Mouse (Mus musculus) heart, embryonic 11.5 days (tissue): ENCODE measurements at regions not wholly inside any gene's neighbourhood (a gene's known extent, or its start where the extent isn't known, plus 50 kb on each side); places are given as distances from the start of the nearest gene placed in this dataset.

Experiments used
- ATAC-seq: fragments of 200-750 bp; cut with Nextera tagmentation; replicated peaks from 2 replicates; pipeline ENCODE4 v1.8.0; 2017; ENCODE audit warnings: moderate library complexity; ENCODE audit not compliant: insufficient number of reproducible peaks, low FRiP score, low TSS enrichment
- H3K27ac ChIP-seq: fragments of 300-500 bp; sonication (generic); 2 replicates; pipeline ENCODE4 v1.5.1; 2014; ENCODE audit warnings: mild to moderate bottlenecking, low read depth, low read length
- H3K27me3 ChIP-seq: fragments of 300-500 bp; sonication (generic); 2 replicates; pipeline ENCODE4 v1.6.1; 2014; ENCODE audit warnings: mild to moderate bottlenecking, low read length, mixed read lengths; ENCODE audit not compliant: control insufficient read depth, insufficient read depth
- H3K36me3 ChIP-seq: fragments of 300-500 bp; sonication (generic); 2 replicates; pipeline ENCODE4 v1.6.1; 2014; ENCODE audit warnings: mild to moderate bottlenecking, low read length, moderate library complexity, mixed read lengths; ENCODE audit not compliant: control insufficient read depth, insufficient read depth
- H3K4me1 ChIP-seq: fragments of 300-500 bp; sonication (generic); 2 replicates; pipeline ENCODE4 v1.6.1; 2014; ENCODE audit warnings: low read length; ENCODE audit not compliant: control insufficient read depth, insufficient read depth
- H3K4me2 ChIP-seq: fragments of 300-500 bp; sonication (generic); 2 replicates; pipeline ENCODE4 v1.6.1; 2014; ENCODE audit warnings: mild to moderate bottlenecking, moderate library complexity
- H3K4me3 ChIP-seq: fragments of 300-500 bp; sonication (generic); 2 replicates; pipeline ENCODE4 v1.5.1; 2014; ENCODE audit warnings: low read depth, low read length
- H3K9ac ChIP-seq: fragments of 300-500 bp; sonication (generic); 2 replicates; pipeline ENCODE4 v1.6.1; 2014; ENCODE audit warnings: mild to moderate bottlenecking, low read depth, low read length, moderate library complexity
- H3K9me3 ChIP-seq: fragments of 300-500 bp; sonication (generic); replicated peaks from 2 replicates; pipeline ENCODE4 v1.6.1; 2016; ENCODE audit warnings: low read length; ENCODE audit not compliant: control insufficient read depth
- WGBS: fragments of 180-500 bp; shearing (Covaris S2); extraction: QIAGEN DNeasy Blood & Tissue Kit; methylation state at CpG from one replicate; pipeline ENCODE4 v1.1.7; 2014; ENCODE audit not compliant: insufficient replicate concordance; 5-methylcytosine and 5-hydroxymethylcytosine counted together

DNA sequence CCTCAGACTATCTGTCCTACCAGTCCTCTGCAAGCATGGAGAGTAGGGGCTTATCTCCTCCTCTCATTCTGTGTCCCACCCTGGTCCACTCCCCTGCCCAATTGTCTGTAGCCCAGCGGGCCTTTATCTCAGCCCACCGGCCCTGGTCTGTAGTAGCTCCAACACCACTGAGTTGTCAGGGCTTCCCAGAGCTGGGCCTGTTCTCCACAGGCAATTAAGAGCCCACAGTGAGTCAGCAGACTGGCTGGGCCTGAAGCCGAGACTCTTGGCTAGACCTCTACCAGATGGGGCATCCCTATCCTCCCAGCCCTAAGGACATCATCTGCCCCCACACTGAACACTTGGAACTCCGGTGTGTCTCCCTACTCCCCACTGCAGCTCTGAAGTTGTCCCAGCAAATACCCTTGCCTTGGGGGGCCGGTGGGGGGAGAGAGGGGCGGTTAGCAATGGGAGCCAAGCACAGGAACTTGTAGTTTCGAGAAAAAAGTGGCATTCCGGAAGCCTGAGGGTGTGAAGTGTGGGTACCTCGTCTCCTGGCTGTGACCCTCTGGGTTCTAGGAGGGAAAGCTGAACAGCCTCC is 64.7 kb upstream of the Dlg1 start:
- peak; percentile 96 for ATAC-seq

DNA sequence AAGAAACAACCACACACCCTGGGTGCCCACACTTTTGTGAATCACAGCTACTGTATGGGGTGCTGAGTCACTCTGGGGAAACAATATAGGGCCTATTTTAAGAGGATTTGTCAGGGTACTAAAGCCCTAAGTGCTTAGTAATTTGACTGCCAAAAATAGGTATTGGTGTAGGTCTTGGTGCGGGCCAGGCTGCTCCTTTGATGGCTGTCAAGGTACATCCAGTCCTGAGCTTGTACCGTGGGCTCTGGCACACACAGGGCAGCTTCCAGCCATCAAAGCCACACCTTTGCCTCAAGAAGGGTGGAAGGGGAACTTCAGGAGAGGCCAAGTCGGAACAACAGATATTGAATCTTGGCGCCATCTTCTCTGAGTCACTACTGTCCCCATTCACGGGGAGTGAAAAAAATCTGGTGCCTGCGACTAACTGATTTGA is 64.2 kb upstream of the Dlg1 start:
- no peaks in the 10 kb centered on the region for H3K9me3 ChIP-seq
- no peaks in the 10 kb centered on the region for H3K36me3 ChIP-seq
- H3K4me2 ChIP-seq: peak overlapping the region; percentile 14; the same call in 1 of the 2 replicates
- H3K27ac ChIP-seq: peak overlapping the region; percentile 66; the same call in 1 of the 2 replicates
- WGBS: 72% methylated on average over 6 of the region's 6 CpGs
- 0 out of 2 replicates have a peak, but pooled peaks have one; percentile 27 for ATAC-seq
- H3K27me3 ChIP-seq: no peaks in the 10 kb centered on the region
- no peak overlapping the region for H3K9ac ChIP-seq
- H3K4me1 ChIP-seq: peaks cover 20% of the 10 kb centered on the region
- H3K4me3 ChIP-seq: no peak overlapping the region

More for the DNA sequence above, 64.7 kb upstream of the Dlg1 start:
- 0 out of 2 replicates have a peak overlapping the region, but pooled peaks have one; percentile 34 for H3K9ac ChIP-seq
- WGBS: 60% methylated on average over 9 of the region's 9 CpGs
- H3K4me1 ChIP-seq: peaks cover 25% of the 10 kb centered on the region
- no peaks in the 10 kb centered on the region for H3K9me3 ChIP-seq
- peak overlapping the region; percentile 14; the same call in 1 of the 2 replicates for H3K4me2 ChIP-seq
- no peak overlapping the region for H3K4me3 ChIP-seq
- H3K27me3 ChIP-seq: no peaks in the 10 kb centered on the region
- peak overlapping the region; percentile 66; the same call in 1 of the 2 replicates for H3K27ac ChIP-seq
- no peaks in the 10 kb centered on the region for H3K36me3 ChIP-seq

DNA sequence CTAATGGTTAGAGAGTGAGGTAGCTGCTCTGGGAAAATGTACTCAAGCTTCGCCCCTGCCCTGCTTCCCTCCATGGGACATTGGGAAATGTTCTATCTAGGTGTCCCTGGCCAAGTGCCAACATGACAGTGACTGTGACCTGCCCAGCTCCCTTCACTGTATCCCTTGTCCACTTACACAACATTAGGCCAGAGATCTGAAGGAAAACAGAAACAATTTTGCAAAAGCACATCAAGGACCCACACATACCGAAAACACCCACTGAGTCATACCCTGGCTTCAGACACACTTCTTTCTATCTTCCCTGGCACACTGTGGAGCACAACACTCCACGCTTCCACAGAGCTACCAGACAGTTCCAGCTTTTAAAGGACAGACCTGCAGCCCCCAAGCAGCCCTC is 62.0 kb upstream of the Dlg1 start:
- Histone ChIP-seq H3K4me3 (no peak overlapping the region), H3K27ac (no peak overlapping the region), H3K4me1 (peaks cover 22% of the 10 kb centered on the region), H3K27me3 (no peaks in the 10 kb centered on the region), H3K36me3 (no peaks in the 10 kb centered on the region), H3K9ac (no peak overlapping the region), H3K4me2 (no peak overlapping the region), H3K9me3 (no peaks in the 10 kb centered on the region)
- 92% methylated on average over 3 of the region's 3 CpGs for WGBS
- ATAC-seq: no peak

DNA sequence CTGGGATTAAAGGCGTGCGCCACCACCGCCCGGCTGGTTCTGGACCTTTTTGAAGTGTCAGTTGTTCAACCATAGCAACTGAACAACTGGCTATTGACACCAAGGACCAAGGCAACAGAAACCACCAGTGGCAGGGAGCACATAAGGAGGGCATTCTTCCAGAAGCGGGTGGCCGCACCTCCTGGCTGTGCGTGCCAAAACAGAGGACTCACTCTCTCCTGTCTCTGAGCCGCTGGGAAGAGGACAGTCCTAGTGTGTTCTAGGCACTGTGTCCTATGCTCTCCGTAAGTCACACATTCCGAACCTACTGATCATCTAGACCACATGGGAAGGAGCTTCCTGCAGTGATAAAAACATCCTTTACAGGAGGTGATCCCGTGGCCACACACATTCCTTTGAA is 60.1 kb upstream of the Dlg1 start:
- WGBS: 72% methylated on average over 11 of the region's 11 CpGs
- Histone ChIP-seq H3K9ac (no peak overlapping the region), H3K4me2 (no peak overlapping the region), H3K4me1 (peaks cover 15% of the 10 kb centered on the region), H3K9me3 (no peaks in the 10 kb centered on the region), H3K4me3 (no peak overlapping the region), H3K36me3 (no peaks in the 10 kb centered on the region), H3K27ac (no peak overlapping the region), H3K27me3 (no peaks in the 10 kb centered on the region)
- ATAC-seq: no peak

DNA sequence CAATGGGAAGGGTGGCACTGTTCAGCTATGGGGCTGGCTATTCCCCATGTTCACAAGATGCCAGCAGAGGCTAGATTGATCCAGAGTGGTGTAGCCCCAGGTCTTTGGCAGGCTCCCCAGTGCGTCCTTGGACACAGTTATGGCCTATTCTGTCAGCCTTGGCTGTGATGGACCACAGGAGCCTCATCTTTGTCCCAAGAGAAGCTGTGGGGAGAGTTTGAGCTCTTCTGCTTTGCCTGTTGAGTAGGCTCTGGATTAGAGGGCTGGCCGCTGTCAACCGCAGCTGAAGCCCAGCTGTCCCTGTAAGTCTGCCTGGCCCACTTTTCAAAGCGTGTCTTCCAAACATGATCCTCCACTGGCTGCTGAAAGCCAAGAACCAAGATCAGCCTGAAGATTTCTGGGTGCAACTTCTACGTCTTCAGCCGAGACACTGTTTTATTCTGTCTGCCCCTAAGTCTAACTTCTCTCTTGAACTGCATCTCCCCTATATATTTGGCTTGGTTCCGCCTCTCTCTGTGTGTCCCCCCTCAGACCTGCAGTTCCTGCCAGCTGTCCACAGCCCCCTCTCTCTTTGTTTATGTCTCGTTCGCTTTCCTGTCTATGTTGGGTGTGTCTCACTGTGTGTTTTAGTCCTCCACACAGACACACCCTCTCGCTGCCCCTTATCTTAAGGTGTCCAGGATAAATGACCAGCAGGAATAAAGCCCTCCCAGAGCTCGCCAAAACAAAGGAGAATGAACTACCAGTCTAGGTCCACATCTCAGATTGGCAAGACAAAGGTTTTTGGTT is 56.7 kb upstream of the Dlg1 start:
- Histone ChIP-seq H3K9ac (no peak overlapping the region), H3K36me3 (no peaks in the 10 kb centered on the region), H3K4me3 (no peak overlapping the region), H3K27me3 (no peaks in the 10 kb centered on the region), H3K9me3 (no peaks in the 10 kb centered on the region), H3K4me1 (peaks cover 6% of the 10 kb centered on the region; the same call in 1 of the 2 replicates), H3K4me2 (peak overlapping the region; percentile 9; the same call in 1 of the 2 replicates), H3K27ac (peak overlapping the region; percentile 77)
- WGBS: 60% methylated on average over 11 of the region's 11 CpGs
- ATAC-seq: peak; percentile 86

DNA sequence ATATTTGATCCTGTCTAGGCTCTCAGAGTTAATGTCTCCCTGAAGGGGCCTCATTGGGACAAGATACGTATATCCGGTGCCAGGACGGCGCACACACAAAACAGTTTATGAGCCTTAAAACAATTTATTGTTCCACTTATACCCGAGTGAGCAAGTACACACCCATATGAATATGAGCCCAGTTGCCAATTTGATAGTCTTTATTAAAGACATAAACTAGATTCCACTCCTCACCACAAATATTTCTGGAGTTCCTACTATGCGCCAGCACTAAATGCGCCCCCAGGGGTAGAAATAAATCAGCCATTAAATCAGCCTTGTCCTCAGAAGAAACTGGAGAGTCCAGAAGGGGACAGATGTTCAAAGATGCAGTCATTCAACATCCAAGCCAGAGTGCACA is 54.3 kb upstream of the Dlg1 start:
- WGBS: 87% methylated on average over 7 of the region's 7 CpGs
- Histone ChIP-seq H3K4me3 (no peak overlapping the region), H3K4me2 (no peak overlapping the region), H3K9ac (no peak overlapping the region), H3K27ac (peak overlapping the region; percentile 73), H3K36me3 (no peaks in the 10 kb centered on the region), H3K9me3 (no peaks in the 10 kb centered on the region), H3K4me1 (peaks cover 6% of the 10 kb centered on the region; the same call in 1 of the 2 replicates), H3K27me3 (no peaks in the 10 kb centered on the region)
- ATAC-seq: no peak

DNA sequence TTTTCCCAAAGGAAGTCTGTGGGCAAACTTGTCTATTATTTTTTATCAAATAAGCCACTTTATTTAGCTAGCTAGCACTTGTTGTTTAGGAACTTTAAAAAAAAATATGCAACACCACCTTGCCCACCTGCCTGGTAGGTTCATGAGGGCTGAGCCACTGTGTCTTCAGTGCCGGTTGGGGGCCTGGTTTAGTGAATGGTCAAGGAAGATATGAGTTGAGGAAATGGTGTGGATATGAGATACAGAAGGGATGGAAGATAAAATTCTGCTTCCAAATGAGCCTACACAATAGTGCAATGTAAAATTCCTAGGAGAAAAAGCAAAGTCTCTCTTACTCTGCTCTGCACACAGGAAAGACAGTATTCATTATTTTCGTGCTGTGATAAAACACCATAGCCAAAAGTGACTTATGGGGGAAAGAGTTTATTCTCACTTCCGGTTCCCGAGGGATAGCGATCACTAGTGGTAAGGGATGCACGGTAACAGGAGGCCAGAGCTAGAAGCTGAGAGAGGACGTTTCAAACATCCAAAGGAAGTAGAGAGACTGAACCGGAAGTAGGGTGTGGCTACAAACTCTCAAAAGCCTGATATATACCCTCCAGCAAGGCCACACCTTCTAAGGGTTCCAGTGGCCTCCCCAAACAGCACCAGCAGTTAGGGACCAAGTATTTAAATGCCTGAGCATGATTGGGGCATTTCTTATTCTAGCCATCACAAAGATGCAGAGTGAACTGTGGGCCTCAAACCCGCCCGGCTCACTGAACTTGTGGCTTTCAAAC is 53.7 kb upstream of the Dlg1 start:
- Histone ChIP-seq H3K4me2 (no peak overlapping the region), H3K4me1 (peaks cover 6% of the 10 kb centered on the region; the same call in 1 of the 2 replicates), H3K4me3 (no peak overlapping the region), H3K27me3 (no peaks in the 10 kb centered on the region), H3K36me3 (no peaks in the 10 kb centered on the region), H3K9me3 (no peaks in the 10 kb centered on the region), H3K9ac (no peak overlapping the region), H3K27ac (peak overlapping the region; percentile 73)
- 61% methylated on average over 10 of the region's 10 CpGs for WGBS
- ATAC-seq: 0 out of 2 replicates have a peak, but pooled peaks have one; percentile 58
